Mouse (Mus musculus) ZHBTc4 (cell line): ENCODE measurements around the gene Dock11.

ENCODE experiments used
- DNase-seq: peaks from one replicate; pipeline ENCODE4 v3.0.0-alpha.2; 2011; ENCODE audit warnings: low read depth, low spot score

Dock11 gene

GRCm38 (mm10) chrX:35888087-35888895, at the start of gene Dock11:
Gene Dock11, plus strand, starts transcription at chrX:35888832.
- DNase-seq: peak; percentile 91

- DNase-seq: peak; percentile 9
Measured at GRCm38 (mm10) chrX:35879703-35880102, 8.9 kb upstream of the Dock11 start.

GRCm38 (mm10) chrX:35888945-35889799, 540 bp downstream of the Dock11 start:
- DNase-seq: peak; percentile 57

GRCm38 (mm10) chrX:35889800-35890106, 1.1 kb downstream of the Dock11 start:
- no peak for DNase-seq

GRCm38 (mm10) chrX:35891534-35892125, 3.0 kb downstream of the Dock11 start:
- no peak for DNase-seq

GRCm38 (mm10) chrX:35892377-35892776, 3.7 kb downstream of the Dock11 start:
- no peak for DNase-seq

GRCm38 (mm10) chrX:35897648-35898500, 9.2 kb downstream of the Dock11 start:
- DNase-seq: no peak

GRCm38 (mm10) chrX:35898501-35898766, 9.8 kb downstream of the Dock11 start:
- DNase-seq: no peak

GRCm38 (mm10) chrX:35904352-35904751, 15.7 kb downstream of the Dock11 start:
- DNase-seq: no peak

GRCm38 (mm10) chrX:35906696-35907330, 18.2 kb downstream of the Dock11 start:
- no peak for DNase-seq

GRCm38 (mm10) chrX:35919558-35919957, 30.9 kb downstream of the Dock11 start:
- no peak for DNase-seq

GRCm38 (mm10) chrX:35920096-35920607, 31.5 kb downstream of the Dock11 start:
- DNase-seq: no peak

GRCm38 (mm10) chrX:35921922-35922321, 33.3 kb downstream of the Dock11 start:
- no peak for DNase-seq

GRCm38 (mm10) chrX:35924705-35925264, 36.2 kb downstream of the Dock11 start:
- no peak for DNase-seq

GRCm38 (mm10) chrX:35930094-35930933, 41.7 kb downstream of the Dock11 start:
- DNase-seq: no peak

GRCm38 (mm10) chrX:35930934-35931406, 42.3 kb downstream of the Dock11 start:
- no peak for DNase-seq

GRCm38 (mm10) chrX:35931945-35932344, 43.3 kb downstream of the Dock11 start:
- no peak for DNase-seq

- no peak for DNase-seq
Measured at GRCm38 (mm10) chrX:35932952-35933351, 44.3 kb downstream of the Dock11 start.

- no peak for DNase-seq
Measured at GRCm38 (mm10) chrX:35938112-35938511, 49.5 kb downstream of the Dock11 start.

GRCm38 (mm10) chrX:35946394-35946793, 57.8 kb downstream of the Dock11 start:
- DNase-seq: no peak
